Mouse (Mus musculus) CH12.LX (cell line): ENCODE data around the gene Ccdc59. TPM values are rescaled to one million over a fixed set of nuclear protein-coding genes. Genes with fewer than 3 reads are reported as not detected.

ENCODE experiments used
- DNase-seq: peaks from one replicate; pipeline ENCODE4 v3.0.0-alpha.2; 2013; ENCODE audit errors: extremely low read depth
- H3K27ac ChIP-seq: 2 replicates; pipeline ENCODE4 v1.5.1; 2012; ENCODE audit warnings: low read depth, mild to moderate bottlenecking, control low read depth, moderate library complexity; ENCODE audit not compliant: insufficient read depth
- H3K27me3 ChIP-seq: replicated peaks from 2 replicates; pipeline ENCODE3; 2012; ENCODE audit warnings: inconsistent platforms
- H3K36me3 ChIP-seq, 2 experiments: replicated peaks in 1 of 2; 2 replicates each; pipeline versions ENCODE3 to v1.6.1; 2012; ENCODE audit warnings: inconsistent platforms in 1 of 2, low read length in 1 of 2, mild to moderate bottlenecking in 1 of 2, mixed read lengths in 1 of 2, moderate library complexity in 1 of 2; ENCODE audit not compliant: control insufficient read depth in 1 of 2, insufficient read depth in 1 of 2
- H3K4me1 ChIP-seq, 2 experiments: 2 replicates each; pipeline ENCODE4 v1.6.1; 2012; ENCODE audit warnings: inconsistent platforms in 1 of 2, moderate library complexity in 1 of 2; ENCODE audit not compliant: insufficient read depth in 2 of 2, control insufficient read depth in 1 of 2
- H3K4me2 ChIP-seq: 2 replicates; pipeline ENCODE4 v1.6.1; 2012; ENCODE audit warnings: low read depth, mild to moderate bottlenecking, control low read depth; ENCODE audit not compliant: poor library complexity, insufficient read depth, severe bottlenecking
- H3K4me3 ChIP-seq, 3 experiments: fragments of 150-350 bp in 1 of 3; sonication (generic) in 1 of 3; replicated peaks in 1 of 3; 2 replicates each; pipeline versions ENCODE3 to v1.5.1; 2011 to 2012; ENCODE audit warnings: low read depth in 2 of 3, low read length in 2 of 3, mild to moderate bottlenecking in 2 of 3, moderate library complexity in 2 of 3, control low read depth in 1 of 3, improper control_type of control experiment in 1 of 3, inconsistent platforms in 1 of 3, mixed read lengths in 1 of 3; ENCODE audit not compliant: poor library complexity in 1 of 3
- H3K79me2 ChIP-seq: replicated peaks from 2 replicates; pipeline ENCODE4 v1.6.1; 2012; ENCODE audit warnings: mild to moderate bottlenecking, moderate library complexity; ENCODE audit not compliant: control insufficient read depth, poor library complexity, insufficient read depth, severe bottlenecking; ENCODE audit errors: extremely low read depth
- H3K9ac ChIP-seq: 2 replicates; pipeline ENCODE4 v1.6.1; 2012; ENCODE audit warnings: low read depth, mild to moderate bottlenecking, control low read depth, moderate library complexity; ENCODE audit not compliant: insufficient read depth
- H3K9me3 ChIP-seq: replicated peaks from 2 replicates; pipeline ENCODE3; 2012; ENCODE audit warnings: low read length, inconsistent platforms, mixed read lengths
- BHLHE40 ChIP-seq: IDR thresholded peaks from 2 replicates; pipeline ENCODE4 v1.6.1; 2011; ENCODE audit warnings: mild to moderate bottlenecking, low read depth, low read length, improper control_type of control experiment
- CHD2 ChIP-seq: IDR thresholded peaks from 2 replicates; pipeline ENCODE4 v1.6.1; 2011; ENCODE audit warnings: low read length, improper control_type of control experiment
- E2F4 ChIP-seq: IDR thresholded peaks from 2 replicates; pipeline ENCODE4 v1.6.1; 2011; ENCODE audit warnings: low read depth, low read length, improper control_type of control experiment; ENCODE audit not compliant: insufficient replicate concordance
- ELF1 ChIP-seq: IDR thresholded peaks from 2 replicates; pipeline ENCODE4 v1.6.1; 2014; ENCODE audit warnings: low read depth, mild to moderate bottlenecking, inconsistent platforms, low read length, improper control_type of control experiment
- GABPA ChIP-seq: IDR thresholded peaks from 2 replicates; pipeline ENCODE4 v1.6.1; 2012; ENCODE audit warnings: low read depth, low read length, improper control_type of control experiment, inconsistent platforms; ENCODE audit not compliant: insufficient replicate concordance
- HCFC1 ChIP-seq: IDR thresholded peaks from 2 replicates; pipeline ENCODE4 v1.6.1; 2012; ENCODE audit warnings: low read depth, mild to moderate bottlenecking, inconsistent platforms, low read length, improper control_type of control experiment
- JUND ChIP-seq: conservative IDR thresholded peaks from 2 replicates; pipeline ENCODE4 v1.6.1; 2011; ENCODE audit warnings: low read depth, low read length, improper control_type of control experiment
- KAT2A ChIP-seq: IDR thresholded peaks from 2 replicates; pipeline ENCODE4 v1.6.1; 2012; ENCODE audit warnings: low read length, improper control_type of control experiment, inconsistent platforms; ENCODE audit not compliant: insufficient replicate concordance
- MXI1 ChIP-seq: IDR thresholded peaks from 2 replicates; pipeline ENCODE4 v1.6.1; 2011; ENCODE audit warnings: mild to moderate bottlenecking, low read depth, low read length, improper control_type of control experiment
- NRF1 ChIP-seq: IDR thresholded peaks from 2 replicates; pipeline ENCODE4 v1.6.1; 2014; ENCODE audit warnings: low read depth, mild to moderate bottlenecking, inconsistent platforms, low read length, improper control_type of control experiment, moderate library complexity
- PAX5 ChIP-seq: IDR thresholded peaks from 2 replicates; pipeline ENCODE4 v1.6.1; 2012; ENCODE audit warnings: low read length, inconsistent platforms, mixed read lengths
- SIN3A ChIP-seq: IDR thresholded peaks from 2 replicates; pipeline ENCODE4 v1.6.1; 2012; ENCODE audit warnings: low read length, improper control_type of control experiment, inconsistent platforms
- TBP ChIP-seq: conservative IDR thresholded peaks from 2 replicates; pipeline ENCODE4 v1.6.1; 2011; ENCODE audit warnings: low read depth, low read length, improper control_type of control experiment
- TCF12 ChIP-seq: IDR thresholded peaks from 2 replicates; pipeline ENCODE4 v1.6.1; 2014; ENCODE audit warnings: low read depth, mild to moderate bottlenecking, inconsistent platforms, low read length, improper control_type of control experiment
- USF1 ChIP-seq: IDR thresholded peaks from 2 replicates; pipeline ENCODE4 v1.6.1; 2014; ENCODE audit warnings: low read depth, mild to moderate bottlenecking, inconsistent platforms, low read length, improper control_type of control experiment
- USF2 ChIP-seq: conservative IDR thresholded peaks from 2 replicates; pipeline ENCODE4 v1.6.1; 2011; ENCODE audit warnings: low read depth, low read length, improper control_type of control experiment
- dilution Hi-C: fragments of 300-500 bp; cut with MboI; formaldehyde crosslinking; loops from 2 replicates; pipeline ENCODE4 v1.14.3; 2020; ENCODE audit warnings: low sequenced_read_pairs; ENCODE audit not compliant: extremely low pct_unique_long_range_greater_than_20kb, extremely low pct_ligation_motif_present
- in situ Hi-C: fragments of 300-500 bp; cut with MboI; formaldehyde crosslinking; loops from 3 replicates; pipeline ENCODE4 v1.14.3; 2019; ENCODE audit warnings: low sequenced_read_pairs, low pct_ligation_motif_present, low pct_unique_long_range_greater_than_20kb, mixed read lengths
- polyA plus RNA-seq: library from polyadenylated mRNA; unstranded; fragments of >175 nt; gene quantifications from 2 replicates; pipeline ENCODE4 v1.2.1, GENCODE M21; 2012; ENCODE audit warnings: low read depth; ENCODE audit not compliant: insufficient read length
- total RNA-seq, 2 experiments: library from RNA; depleted of rRNA; stranded (reverse); fragments of 300-350 nt in 1 of 2; fragments of >200 nt in 1 of 2; gene quantifications; 2 replicates each; pipeline ENCODE4 v1.2.3; 2012 to 2014

Ccdc59 gene
- total and polyA plus RNA-seq, 3 experiments, result 18.8 to 47.5 (median 27.1) TPM

- TF ChIP-seq KAT2A, result peak; percentile 96
These were observed at the start of gene Ccdc59, which contains the start of gene Mettl25 (continued) for GRCm38 (mm10) chr10:105840928-105841888.

DNA sequence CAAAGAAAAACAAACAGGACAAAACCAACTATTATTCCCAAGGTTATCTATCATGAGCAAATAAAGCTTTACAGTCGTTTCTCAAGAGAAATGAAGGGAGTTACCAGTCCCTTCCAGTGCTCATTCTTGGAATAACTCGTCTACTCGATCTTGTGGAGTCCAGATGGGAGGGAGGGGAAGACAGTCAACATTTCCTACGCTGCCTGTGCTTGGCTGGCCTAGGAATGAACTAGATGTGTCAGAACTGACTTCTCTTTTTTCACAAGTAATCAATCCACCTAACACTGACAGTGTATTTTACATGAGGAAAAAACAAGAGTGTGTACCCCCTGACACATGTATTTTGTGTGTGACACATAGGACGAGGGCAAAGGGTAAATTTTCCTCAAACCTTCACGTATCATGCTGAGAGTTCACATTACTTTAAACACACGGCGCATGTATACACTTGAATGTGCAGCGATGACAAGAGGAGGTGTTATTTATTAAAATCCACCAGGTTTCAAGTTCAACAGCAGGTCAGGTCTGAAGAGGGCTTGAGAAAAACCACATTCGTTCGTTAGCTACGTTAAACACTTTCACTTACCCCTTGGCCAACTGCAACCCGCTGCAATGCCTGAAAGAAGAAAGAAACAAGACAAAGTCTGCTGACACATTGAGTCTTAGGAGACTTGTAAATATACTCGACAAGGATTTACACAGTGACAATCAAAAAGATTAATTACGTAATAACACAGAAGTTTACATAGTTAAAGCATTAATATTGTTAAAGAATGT, 46.9 kb upstream of the Ccdc59 start:
- Histone ChIP-seq H3K4me2 (no peak overlapping the region), H3K4me1 (no peaks in the 10 kb centered on the region), H3K9me3 (no peaks in the 10 kb centered on the region)
- in situ Hi-C loops, result no loop called here
- TF ChIP-seq ELF1 (no peak), SIN3A (no peak), E2F4 (no peak), BHLHE40 (no peak), GABPA (no peak), USF1 (no peak), MXI1 (no peak), TBP (no peak), CHD2 (no peak), PAX5 (no peak), TCF12 (no peak), NRF1 (no peak), USF2 (no peak), HCFC1 (no peak), JUND (no peak)
- TF ChIP-seq, all 38 proteins: peak for 0
- DNase-seq, result no peak
- no peak overlapping the region for H3K4me3 ChIP-seq
- no peaks in the 10 kb centered on the region for H3K27me3 ChIP-seq
- dilution Hi-C loops, result no loop called here
- no peak overlapping the region for H3K27ac ChIP-seq
- no peak overlapping the region for H3K9ac ChIP-seq
- H3K36me3 ChIP-seq, result peaks cover 11 to 48% of the 10 kb centered on the region in 2 experiments
- H3K79me2 ChIP-seq, result no peaks in the 10 kb centered on the region
